Mouse (Mus musculus) C2C12 (cell line): ENCODE measurements at regions not wholly inside any gene's neighbourhood (a gene's known extent, or its start where the extent isn't known, plus 50 kb on each side); places are given as distances from the start of the nearest gene placed in this dataset.
A peak's percentile ranks its signal among the peaks of the same experiment; 100 is the strongest.

Source experiments
- H3K27me3 ChIP-seq: one replicate; pipeline ENCODE4 v1.6.1; 2011; ENCODE audit not compliant: control insufficient read depth, insufficient read depth, insufficient read length
- H3K36me3 ChIP-seq: one replicate; pipeline ENCODE4 v1.6.1; 2011; ENCODE audit not compliant: control insufficient read depth, insufficient read depth
- H3K4me3 ChIP-seq: one replicate; pipeline ENCODE4 v1.5.1; 2011; ENCODE audit warnings: mild to moderate bottlenecking, control low read depth; ENCODE audit not compliant: poor library complexity, insufficient read depth, severe bottlenecking
- H3K79me2 ChIP-seq: one replicate; pipeline ENCODE4 v1.6.1; 2011; ENCODE audit not compliant: control insufficient read depth, insufficient read depth
- H3K79me3 ChIP-seq: one replicate; pipeline ENCODE4 v1.6.1; 2011; ENCODE audit warnings: low read depth, control low read depth
- H3ac ChIP-seq: one replicate; pipeline ENCODE3; 2011; ENCODE audit warnings: low read depth; ENCODE audit not compliant: control insufficient read depth, insufficient read length
- CEBPB ChIP-seq: IDR thresholded peaks from one replicate; pipeline ENCODE4 v1.6.1; 2011; ENCODE audit warnings: low read depth, mild to moderate bottlenecking, control low read depth, moderate library complexity
- CTCF ChIP-seq: IDR thresholded peaks from one replicate; pipeline ENCODE4 v1.5.1; 2011; ENCODE audit not compliant: control insufficient read depth, insufficient read depth, insufficient read length
- FOSL1 ChIP-seq: IDR thresholded peaks from one replicate; pipeline ENCODE4 v1.8.0; 2011; ENCODE audit warnings: mild to moderate bottlenecking, low read length; ENCODE audit not compliant: poor library complexity, insufficient read depth, severe bottlenecking
- MAX ChIP-seq: IDR thresholded peaks from one replicate; pipeline ENCODE4 v1.6.1; 2011; ENCODE audit warnings: mild to moderate bottlenecking, control low read depth
- MYOD1 ChIP-seq: IDR thresholded peaks from one replicate; pipeline ENCODE4 v1.6.1; 2011; ENCODE audit warnings: low read depth; ENCODE audit not compliant: control insufficient read depth, insufficient read length
- MYOG ChIP-seq: IDR thresholded peaks from one replicate; pipeline ENCODE4 v1.6.1; 2011; ENCODE audit not compliant: control insufficient read depth, insufficient read length; ENCODE audit errors: extremely low read depth
- USF1 ChIP-seq: IDR thresholded peaks from one replicate; pipeline ENCODE4 v1.6.1; 2011; ENCODE audit warnings: low read depth, mild to moderate bottlenecking, control low read depth, moderate library complexity

GRCm38 (mm10) chr16:93225644-93226043 is 378.2 kb downstream of the Setd4 start:
- Histone ChIP-seq H3K4me3 (no peak overlapping the region), H3K79me2 (no peaks in the 10 kb centered on the region)

DNA sequence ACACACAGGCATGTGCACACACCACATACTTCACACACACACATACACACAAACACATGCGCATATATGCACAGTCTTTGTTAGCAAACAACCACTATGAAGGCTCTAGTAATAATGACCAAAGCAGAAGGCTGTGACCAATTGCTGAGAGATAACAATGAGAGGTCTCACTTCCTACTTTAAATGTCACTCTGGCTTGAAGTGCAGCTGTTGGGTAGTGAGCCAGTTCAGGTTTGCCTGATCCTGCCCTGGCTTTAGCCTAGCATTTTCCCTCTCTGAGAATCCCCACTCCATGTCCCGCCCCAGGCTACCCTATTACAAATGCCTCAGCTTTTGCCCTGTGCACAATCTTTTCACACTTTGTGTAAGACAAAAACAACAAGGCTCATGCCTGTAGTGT is 378.7 kb downstream of the Setd4 start:
- Histone ChIP-seq H3K27me3 (no peaks in the 10 kb centered on the region), H3K4me3 (no peak overlapping the region), H3K79me3 (no peaks in the 10 kb centered on the region), H3ac (no peak overlapping the region), H3K36me3 (no peaks in the 10 kb centered on the region), H3K79me2 (no peaks in the 10 kb centered on the region)
- TF ChIP-seq FOSL1 (no peak), MYOD1 (peak; percentile 61)

More at GRCm38 (mm10) chr16:93225644-93226043, 378.2 kb downstream of the Setd4 start:
- peak; percentile 93 for TF ChIP-seq MAX
- TF ChIP-seq CEBPB, result no peak
- TF ChIP-seq MYOD1, result peak; percentile 29
- TF ChIP-seq CTCF, result no peak
- peak; percentile 42 for TF ChIP-seq FOSL1
- TF ChIP-seq MYOG, result no peak
- TF ChIP-seq USF1, result no peak
- Histone ChIP-seq H3K27me3 (no peaks in the 10 kb centered on the region), H3ac (no peak overlapping the region), H3K36me3 (no peaks in the 10 kb centered on the region), H3K79me3 (no peaks in the 10 kb centered on the region)

GRCm38 (mm10) chr16:93219731-93220130 is 384.1 kb downstream of the Setd4 start:
- no peaks in the 10 kb centered on the region for H3K79me2 ChIP-seq
- H3K36me3 ChIP-seq, result no peaks in the 10 kb centered on the region
- H3ac ChIP-seq, result no peak overlapping the region
- no peaks in the 10 kb centered on the region for H3K79me3 ChIP-seq
- no peak overlapping the region for H3K4me3 ChIP-seq
- H3K27me3 ChIP-seq, result no peaks in the 10 kb centered on the region
- no peak for TF ChIP-seq MYOD1
- no peak for TF ChIP-seq CEBPB
- no peak for TF ChIP-seq MAX
- TF ChIP-seq CTCF, result no peak
- no peak for TF ChIP-seq FOSL1
- TF ChIP-seq MYOG, result no peak
- no peak for TF ChIP-seq USF1

DNA sequence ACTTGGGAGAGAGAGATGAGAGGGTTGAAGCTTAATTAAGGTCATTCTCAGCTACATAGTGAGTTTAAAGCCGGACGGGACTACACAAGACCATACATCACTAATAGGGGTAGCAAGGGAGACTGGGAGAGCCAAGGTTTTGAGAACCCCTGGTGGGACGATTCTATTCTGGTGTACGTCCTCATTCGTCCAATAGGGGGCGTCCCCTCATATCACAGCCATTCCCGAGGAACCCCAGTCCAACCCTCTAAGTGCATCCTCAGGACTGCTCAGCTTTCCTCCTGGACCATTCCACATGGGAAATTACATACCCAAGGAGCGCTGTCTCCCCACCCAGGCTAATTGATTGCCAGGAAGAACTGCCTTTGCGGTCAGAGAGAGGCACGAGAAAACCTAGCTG is 385.5 kb downstream of the Setd4 start:
- no peak overlapping the region for H3ac ChIP-seq
- no peaks in the 10 kb centered on the region for H3K79me3 ChIP-seq
- no peaks in the 10 kb centered on the region for H3K36me3 ChIP-seq
- TF ChIP-seq FOSL1, result no peak
- H3K79me2 ChIP-seq, result no peaks in the 10 kb centered on the region
- no peak overlapping the region for H3K4me3 ChIP-seq
- H3K27me3 ChIP-seq, result no peaks in the 10 kb centered on the region

- H3ac ChIP-seq, result no peak overlapping the region
- H3K36me3 ChIP-seq, result no peaks in the 10 kb centered on the region
- H3K27me3 ChIP-seq, result no peaks in the 10 kb centered on the region
- H3K4me3 ChIP-seq, result no peak overlapping the region
- no peak for TF ChIP-seq MYOD1
- TF ChIP-seq CTCF, result no peak
- no peak for TF ChIP-seq CEBPB
- no peaks in the 10 kb centered on the region for H3K79me3 ChIP-seq
- no peaks in the 10 kb centered on the region for H3K79me2 ChIP-seq
Observed at GRCm38 (mm10) chr16:93217600-93218226, 386.1 kb downstream of the Setd4 start.

GRCm38 (mm10) chr16:93215630-93216029 is 388.2 kb downstream of the Setd4 start:
- Histone ChIP-seq H3K79me2 (no peaks in the 10 kb centered on the region), H3ac (no peak overlapping the region), H3K4me3 (no peak overlapping the region), H3K27me3 (no peaks in the 10 kb centered on the region), H3K79me3 (no peaks in the 10 kb centered on the region), H3K36me3 (no peaks in the 10 kb centered on the region)
- no peak for TF ChIP-seq MAX

GRCm38 (mm10) chr16:93213618-93214017 is 387.7 kb upstream of the Runx1 start:
- TF ChIP-seq MYOD1 (no peak), CEBPB (no peak), USF1 (no peak), MYOG (no peak), CTCF (no peak), FOSL1 (no peak), MAX (no peak)
- Histone ChIP-seq H3K79me2 (no peaks in the 10 kb centered on the region), H3K36me3 (no peaks in the 10 kb centered on the region), H3ac (no peak overlapping the region), H3K27me3 (no peaks in the 10 kb centered on the region), H3K4me3 (no peak overlapping the region), H3K79me3 (no peaks in the 10 kb centered on the region)
